Mouse (Mus musculus): Measurements from ENCODE around the gene Foxn3. TPM values are rescaled to one million over a fixed set of nuclear protein-coding genes. Genes with fewer than 3 reads are reported as not detected.

Gene Foxn3
- total and polyA plus RNA-seq, 3 experiments = 9.7 to 26.8 (median 11.0) TPM

DNA sequence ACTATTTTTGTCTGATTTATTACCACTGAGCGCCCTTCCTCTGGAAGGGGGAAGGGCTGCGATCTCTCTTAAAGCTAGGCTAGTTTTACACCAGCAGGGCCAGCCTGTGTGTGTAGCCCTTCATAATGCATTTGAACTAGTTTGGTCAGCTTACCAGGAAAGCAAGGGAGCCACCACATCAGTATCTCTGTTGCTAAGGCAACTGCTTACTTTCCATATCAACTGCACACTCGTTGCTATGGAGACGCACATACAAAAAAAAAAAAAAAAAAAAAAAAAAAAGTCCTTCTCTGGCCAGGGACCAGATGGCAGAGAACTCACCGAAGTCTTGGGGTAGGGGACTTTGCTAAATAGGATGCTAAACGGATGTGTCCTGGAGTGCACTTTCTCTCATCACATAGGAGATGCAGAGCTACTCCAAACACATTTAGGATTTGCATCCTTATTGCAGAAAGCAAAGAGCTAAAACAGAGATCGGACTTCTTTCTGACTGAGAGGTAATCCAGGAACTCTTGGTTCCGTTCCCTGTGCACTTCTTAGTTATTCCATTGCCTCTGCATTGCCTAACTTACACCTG lies 187.4 kb downstream of the Foxn3 start:
- DNase-seq (ENCODE audit: extremely low read depth) = no peak
- Histone ChIP-seq H3K4me3 (replicated peaks in 1 of 3; ENCODE audit: low read depth in 2 of 3, low read length in 2 of 3, poor library complexity in 1 of 3) (no peak overlapping the region), H3K79me2 (replicated peaks; ENCODE audit: control insufficient read depth, extremely low read depth, insufficient read depth, poor library complexity, severe bottlenecking) (peaks cover 4% of the 10 kb centered on the region; the same call in 1 of the 2 replicates), H3K27me3 (replicated peaks) (no peaks in the 10 kb centered on the region), H3K9me3 (replicated peaks; ENCODE audit: low read length) (peaks cover 8% of the 10 kb centered on the region), H3K4me1 (ENCODE audit: control insufficient read depth in 1 of 2, insufficient read depth in 2 of 2) (peaks cover 27 to 60% of the 10 kb centered on the region in 2 experiments), H3K4me2 (ENCODE audit: insufficient read depth, low read depth, poor library complexity, severe bottlenecking) (no peak overlapping the region), H3K36me3 (replicated peaks in 1 of 2; ENCODE audit: control insufficient read depth in 1 of 2, insufficient read depth in 1 of 2, low read length in 1 of 2) (peaks cover 14 to 49% of the 10 kb centered on the region in 2 experiments), H3K27ac (ENCODE audit: insufficient read depth, low read depth) (no peak overlapping the region), H3K9ac (ENCODE audit: insufficient read depth, low read depth) (no peak overlapping the region)
- in situ Hi-C loops (cut with MboI; ENCODE audit: low pct_ligation_motif_present, low pct_unique_long_range_greater_than_20kb, low sequenced_read_pairs) = no loop called here
- dilution Hi-C loops (cut with MboI; ENCODE audit: extremely low pct_ligation_motif_present, extremely low pct_unique_long_range_greater_than_20kb, low sequenced_read_pairs) = no loop called here
- TF ChIP-seq HCFC1 (IDR thresholded peaks at IDR 0.05; ENCODE audit: low read depth, low read length) = no peak
- TF ChIP-seq MXI1 (IDR thresholded peaks at IDR 0.05; ENCODE audit: low read depth, low read length) = 0 out of 2 replicates have a peak, but pooled peaks have one; percentile 48
- peak; percentile 91 for TF ChIP-seq ZNF384 (IDR thresholded peaks at IDR 0.05; ENCODE audit: low read depth, low read length)
- TF ChIP-seq MEF2A (IDR thresholded peaks at IDR 0.05; ENCODE audit: borderline replicate concordance, low read depth, low read length) = no peak

DNA sequence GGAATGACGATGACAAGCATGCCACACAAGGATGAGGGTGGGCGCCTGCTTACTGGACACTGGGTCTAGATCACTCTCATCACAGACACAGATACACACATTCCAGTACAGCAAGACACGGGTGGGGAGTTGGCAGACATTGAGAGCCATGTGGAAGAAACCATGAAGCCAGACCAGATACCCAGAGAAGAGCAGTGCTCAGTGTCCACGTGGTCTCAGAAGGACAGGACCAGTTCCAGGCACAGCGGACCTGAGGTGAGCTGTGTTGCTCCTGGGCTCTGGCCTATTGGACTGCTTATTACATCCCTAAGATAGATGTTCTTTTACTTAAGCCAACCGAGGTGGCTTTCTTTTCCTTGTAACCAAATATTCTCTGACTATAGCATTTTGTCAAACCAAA lies 188.0 kb downstream of the Foxn3 start:
- Histone ChIP-seq H3K79me2 (replicated peaks; ENCODE audit: control insufficient read depth, extremely low read depth, insufficient read depth, poor library complexity, severe bottlenecking) (peaks cover 4% of the 10 kb centered on the region; the same call in 1 of the 2 replicates), H3K4me3 (replicated peaks in 1 of 3; ENCODE audit: low read depth in 2 of 3, low read length in 2 of 3, poor library complexity in 1 of 3) (no peak overlapping the region), H3K36me3 (replicated peaks in 1 of 2; ENCODE audit: control insufficient read depth in 1 of 2, insufficient read depth in 1 of 2, low read length in 1 of 2) (peaks cover 14 to 51% of the 10 kb centered on the region in 2 experiments), H3K4me1 (ENCODE audit: control insufficient read depth in 1 of 2, insufficient read depth in 2 of 2) (peaks cover 31 to 65% of the 10 kb centered on the region in 2 experiments), H3K9me3 (replicated peaks; ENCODE audit: low read length) (peaks cover 8% of the 10 kb centered on the region), H3K27ac (ENCODE audit: insufficient read depth, low read depth) (no peak overlapping the region), H3K4me2 (ENCODE audit: insufficient read depth, low read depth, poor library complexity, severe bottlenecking) (no peak overlapping the region), H3K27me3 (replicated peaks) (no peaks in the 10 kb centered on the region), H3K9ac (ENCODE audit: insufficient read depth, low read depth) (no peak overlapping the region)
- in situ Hi-C loops (cut with MboI; ENCODE audit: low pct_ligation_motif_present, low pct_unique_long_range_greater_than_20kb, low sequenced_read_pairs) = no loop called here
- dilution Hi-C loops (cut with MboI; ENCODE audit: extremely low pct_ligation_motif_present, extremely low pct_unique_long_range_greater_than_20kb, low sequenced_read_pairs) = no loop called here
- no peak for DNase-seq (ENCODE audit: extremely low read depth)
- no peak for TF ChIP-seq USF2 (conservative IDR thresholded peaks at IDR 0.05; ENCODE audit: low read depth, low read length)
- no peak for TF ChIP-seq ELF1 (IDR thresholded peaks at IDR 0.05; ENCODE audit: low read depth, low read length)
- TF ChIP-seq ZKSCAN1 (IDR thresholded peaks at IDR 0.05; ENCODE audit: borderline replicate concordance, low read depth, low read length) = no peak
- no peak for TF ChIP-seq MYC (IDR thresholded peaks at IDR 0.05; ENCODE audit: low read depth, low read length)
- TF ChIP-seq CHD2 (IDR thresholded peaks at IDR 0.05; ENCODE audit: low read length) = no peak

DNA sequence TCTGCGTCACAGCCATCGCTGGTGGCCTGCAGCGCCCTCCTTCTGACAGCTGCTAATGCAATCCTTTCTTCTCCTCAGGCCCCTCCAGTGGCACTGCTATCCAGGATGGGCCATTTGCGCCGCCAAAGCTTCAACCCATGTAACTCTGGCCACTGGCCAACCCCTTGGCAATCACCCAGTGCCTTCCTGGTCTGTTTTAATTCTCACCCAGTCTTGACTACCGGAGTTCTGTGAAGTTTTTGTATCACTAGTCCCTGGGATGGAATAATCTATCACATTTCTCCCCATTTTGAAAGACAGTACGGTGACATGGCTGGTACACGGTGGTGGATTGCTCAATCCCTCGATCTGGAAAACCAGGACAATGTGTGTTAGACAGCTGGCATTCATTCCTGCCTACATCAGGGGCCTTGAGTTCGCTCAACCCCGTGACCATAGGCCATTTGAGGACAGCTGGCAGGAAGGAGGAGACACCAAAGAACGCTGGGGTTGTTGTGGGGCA lies 189.2 kb downstream of the Foxn3 start:
- Histone ChIP-seq H3K9ac (ENCODE audit: insufficient read depth, low read depth) (no peak overlapping the region), H3K79me2 (replicated peaks; ENCODE audit: control insufficient read depth, extremely low read depth, insufficient read depth, poor library complexity, severe bottlenecking) (0 out of 2 replicates have a peak, but pooled peaks cover 2% of the 10 kb centered on the region), H3K27me3 (replicated peaks) (no peaks in the 10 kb centered on the region), H3K4me3 (replicated peaks in 1 of 3; ENCODE audit: low read depth in 2 of 3, low read length in 2 of 3, poor library complexity in 1 of 3) (no peak overlapping the region), H3K4me1 (ENCODE audit: control insufficient read depth in 1 of 2, insufficient read depth in 2 of 2) (peaks cover 20 to 65% of the 10 kb centered on the region in 2 experiments), H3K4me2 (ENCODE audit: insufficient read depth, low read depth, poor library complexity, severe bottlenecking) (no peak overlapping the region), H3K36me3 (replicated peaks in 1 of 2; ENCODE audit: control insufficient read depth in 1 of 2, insufficient read depth in 1 of 2, low read length in 1 of 2) (peaks cover 16 to 61% of the 10 kb centered on the region in 2 experiments), H3K9me3 (replicated peaks; ENCODE audit: low read length) (peaks cover 8% of the 10 kb centered on the region), H3K27ac (ENCODE audit: insufficient read depth, low read depth) (no peak overlapping the region)
- TF ChIP-seq NELFE (IDR thresholded peaks at IDR 0.05; ENCODE audit: low read depth, low read length) (no peak), ZKSCAN1 (IDR thresholded peaks at IDR 0.05; ENCODE audit: borderline replicate concordance, low read depth, low read length) (no peak), JUN (IDR thresholded peaks at IDR 0.05; ENCODE audit: insufficient read depth, low read depth, low read length) (no peak), RCOR1 (conservative IDR thresholded peaks at IDR 0.05; ENCODE audit: low read depth, low read length) (no peak), MAZ (IDR thresholded peaks at IDR 0.05; ENCODE audit: low read depth, low read length) (no peak), GABPA (IDR thresholded peaks at IDR 0.05; ENCODE audit: insufficient replicate concordance, low read depth, low read length) (no peak), NRF1 (IDR thresholded peaks at IDR 0.05; ENCODE audit: low read depth, low read length) (no peak), ETS1 (conservative IDR thresholded peaks at IDR 0.05; ENCODE audit: low read depth, low read length) (no peak), PAX5 (IDR thresholded peaks at IDR 0.05; ENCODE audit: low read length) (no peak), CHD2 (IDR thresholded peaks at IDR 0.05; ENCODE audit: low read length) (no peak), USF1 (IDR thresholded peaks at IDR 0.05; ENCODE audit: low read depth, low read length) (no peak), ZMIZ1 (IDR thresholded peaks at IDR 0.05; ENCODE audit: low read depth, low read length) (no peak), POLR2AphosphoS2 (IDR thresholded peaks at IDR 0.05; ENCODE audit: low read depth, low read length) (no peak), ELF1 (IDR thresholded peaks at IDR 0.05; ENCODE audit: low read depth, low read length) (no peak), TBP (conservative IDR thresholded peaks at IDR 0.05; ENCODE audit: low read depth, low read length) (no peak), RAD21 (IDR thresholded peaks at IDR 0.05; ENCODE audit: low read depth, low read length) (no peak), MYC (IDR thresholded peaks at IDR 0.05; ENCODE audit: low read depth, low read length) (no peak)
- in situ Hi-C loops (cut with MboI; ENCODE audit: low pct_ligation_motif_present, low pct_unique_long_range_greater_than_20kb, low sequenced_read_pairs) = no loop called here
- no peak for DNase-seq (ENCODE audit: extremely low read depth)
- dilution Hi-C loops (cut with MboI; ENCODE audit: extremely low pct_ligation_motif_present, extremely low pct_unique_long_range_greater_than_20kb, low sequenced_read_pairs) = no loop called here

Data from CH12.LX (cell line).